In genomic region chr7:12910181-12910668, GRCm38 (mm10) we compare ENCODE assay signal across 9 mouse cellular contexts. TPM values are rescaled to one million over a fixed set of nuclear protein-coding genes. Genes with fewer than 3 reads are reported as not detected.
DNase-seq lines count a peak whose midpoint lies in the region; ATAC-seq lines count a peak whose summit lies in the region.
"Had no signal": no experiment of that assay in that cellular context is flagged by ENCODE, and none has a peak within 500 bp of the region (broad histone marks: within the 10 kb centered on the region; RNA-seq: fewer than 3 reads in every experiment).

No protein-coding gene starts in this region.

- peak overlapping the region; percentile 68 for H3K9ac ChIP-seq in forebrain, embryonic 13.5 days
- H3K9ac ChIP-seq in liver, embryonic 16.5 days (ENCODE audit: low read depth, low read length), result peak overlapping the region; percentile 72
- peak overlapping the region; percentile 61 for H3K9ac ChIP-seq in neural tube, embryonic 12.5 days
- H3K9ac ChIP-seq in stomach, embryonic 15.5 days, result peak overlapping the region; percentile 29; the same call in 1 of the 2 replicates

- H3K4me1 ChIP-seq in forebrain, embryonic 13.5 days, result peaks cover 7% of the 10 kb centered on the region
- H3K4me1 ChIP-seq in liver, embryonic 16.5 days (ENCODE audit: control insufficient read depth, low read depth, low read length), result peaks cover 12% of the 10 kb centered on the region
- peaks cover 6% of the 10 kb centered on the region; the same call in 1 of the 2 replicates for H3K4me1 ChIP-seq in neural tube, embryonic 12.5 days
- no peaks in the 10 kb centered on the region for H3K4me1 ChIP-seq in stomach, embryonic 15.5 days

- peaks cover 40% of the 10 kb centered on the region for H3K36me3 ChIP-seq in forebrain, embryonic 13.5 days (ENCODE audit: poor library complexity, severe bottlenecking)
- peaks cover 7% of the 10 kb centered on the region for H3K36me3 ChIP-seq in liver, embryonic 16.5 days (ENCODE audit: control insufficient read depth, insufficient read depth)
- H3K36me3 ChIP-seq in neural tube, embryonic 12.5 days, result peaks cover 33% of the 10 kb centered on the region
- H3K36me3 ChIP-seq in stomach, embryonic 15.5 days, result peaks cover 29% of the 10 kb centered on the region

- 11% methylated on average over 19 of the region's 19 CpGs for WGBS in forebrain, embryonic 13.5 days
- whole genome bisulfite sequencing in liver, embryonic 16.5 days (ENCODE audit: insufficient replicate concordance), result 2% methylated on average over 19 of the region's 19 CpGs
- 7% methylated on average over 19 of the region's 19 CpGs for WGBS in neural tube, embryonic 12.5 days
- WGBS in stomach, embryonic 15.5 days, result 7% methylated on average over 19 of the region's 19 CpGs

- no peaks in the 10 kb centered on the region for H3K9me3 ChIP-seq in forebrain, embryonic 13.5 days (replicated peaks)
- H3K9me3 ChIP-seq in liver, embryonic 16.5 days (replicated peaks; ENCODE audit: control insufficient read depth, low read length), result no peaks in the 10 kb centered on the region
- no peaks in the 10 kb centered on the region for H3K9me3 ChIP-seq in neural tube, embryonic 12.5 days
- no peaks in the 10 kb centered on the region for H3K9me3 ChIP-seq in stomach, embryonic 15.5 days

- peak; percentile 63 for ATAC-seq in CD4-positive, CD25-positive, alpha-beta regulatory T cell, adult 4 months
- ATAC-seq in forebrain, embryonic 13.5 days, result peak; percentile 88
- ATAC-seq in liver, embryonic 16.5 days (ENCODE audit: low read depth), result peak; percentile 79
- peak; percentile 85 for ATAC-seq in neural tube, embryonic 12.5 days (ENCODE audit: low FRiP score, low read depth)
- ATAC-seq in stomach, embryonic 15.5 days (ENCODE audit: insufficient read depth, low FRiP score, low read depth), result peak; percentile 74
- ATAC-seq: Patski had no signal

- DNase-seq in c-Kit-positive CD71-positive TER-119-positive erythroid progenitor cells, embryonic 14.5 days (ENCODE audit: low spot score), result peak; percentile 78
- peak; percentile 69 to 77 for DNase-seq in heart, postnatal 10 days
- DNase-seq in kidney, postnatal 36 days, result peak; percentile 60 to 75

- no peaks in the 10 kb centered on the region for H3K27me3 ChIP-seq in forebrain, embryonic 13.5 days
- H3K27me3 ChIP-seq in liver, embryonic 16.5 days (ENCODE audit: control insufficient read depth, insufficient read depth, low read depth, low read length), result no peaks in the 10 kb centered on the region
- H3K27me3 ChIP-seq in neural tube, embryonic 12.5 days (replicated peaks), result no peaks in the 10 kb centered on the region
- H3K27me3 ChIP-seq in stomach, embryonic 15.5 days (replicated peaks), result no peaks in the 10 kb centered on the region
- H3K27me3 ChIP-seq: Patski had no signal

- peak overlapping the region; percentile 81 for H3K27ac ChIP-seq in forebrain, embryonic 13.5 days
- peak overlapping the region; percentile 90 for H3K27ac ChIP-seq in liver, embryonic 16.5 days (ENCODE audit: low read length)
- H3K27ac ChIP-seq in neural tube, embryonic 12.5 days, result peak overlapping the region; percentile 46
- peak overlapping the region; percentile 92 for H3K27ac ChIP-seq in stomach, embryonic 15.5 days

- H3K4me3 ChIP-seq in forebrain, embryonic 13.5 days, result peak overlapping the region; percentile 49
- peak overlapping the region; percentile 72 for H3K4me3 ChIP-seq in liver, embryonic 16.5 days (ENCODE audit: low read depth, low read length)
- H3K4me3 ChIP-seq in neural tube, embryonic 12.5 days, result peak overlapping the region; percentile 42
- peak overlapping the region; percentile 53 for H3K4me3 ChIP-seq in stomach, embryonic 15.5 days (replicated peaks)

- H3K4me2 ChIP-seq in forebrain, embryonic 13.5 days, result peak overlapping the region; percentile 64
- peak overlapping the region; percentile 75 for H3K4me2 ChIP-seq in liver, embryonic 16.5 days (ENCODE audit: low read depth, low read length)
- peak overlapping the region; percentile 59 for H3K4me2 ChIP-seq in neural tube, embryonic 12.5 days (replicated peaks)
- peak overlapping the region; percentile 67 for H3K4me2 ChIP-seq in stomach, embryonic 15.5 days

- intact Hi-C loops in heart, postnatal 10 days (cut with DNase I), result loop anchor here (1.0 kb wide), 1 partner anchor 99 kb away; no protein-coding TSS in a partner anchor

RNA-seq across cellular contexts. Expression of gene Rps5, which starts 11.9 kb away (rescaled TPM):
- 1,000 to 10,000 TPM; 2,766 to 2,852 TPM for polyA plus RNA-seq in CD4-positive, CD25-positive, alpha-beta regulatory T cell, adult 4 months (2017; shearing (Covaris generic))
- 820 and 824 TPM in 2 replicates for polyA plus RNA-seq in forebrain, embryonic 13.5 days (2015; fragmentation: Nextera tagmentation; extraction: Ambion mirVana)
- 100 to 1,000 TPM; 740 to 748 TPM for total RNA-seq in heart, postnatal 10 days (2021)
- polyA plus RNA-seq in liver, embryonic 16.5 days (2015; fragmentation: Nextera tagmentation; extraction: Ambion mirVana), result 473 and 517 TPM in 2 replicates
- 583 and 619 TPM in 2 replicates for polyA plus RNA-seq in neural tube, embryonic 12.5 days (2016; fragmentation: Nextera tagmentation; extraction: Ambion mirVana)
- 988 and 1,049 TPM in 2 replicates for polyA plus RNA-seq in stomach, embryonic 15.5 days (2015; fragmentation: Nextera tagmentation; extraction: Ambion mirVana)

RNA-seq across cellular contexts. Expression of gene Zscan22, which starts 12.6 kb away (rescaled TPM):
- 10 to 100 TPM in 1 of 2 experiments, 1 to 10 TPM in 1; 8.2 to 15.0 TPM for polyA plus RNA-seq in CD4-positive, CD25-positive, alpha-beta regulatory T cell, adult 4 months (2017; shearing (Covaris generic))
- polyA plus RNA-seq in forebrain, embryonic 13.5 days (2015; fragmentation: Nextera tagmentation; extraction: Ambion mirVana), result 11.8 and 13.6 TPM in 2 replicates
- 1 to 10 TPM; 5.5 to 6.8 TPM for total RNA-seq in heart, postnatal 10 days (2021)
- polyA plus RNA-seq in liver, embryonic 16.5 days (2015; fragmentation: Nextera tagmentation; extraction: Ambion mirVana), result 3.3 and 3.9 TPM in 2 replicates
- polyA plus RNA-seq in neural tube, embryonic 12.5 days (2016; fragmentation: Nextera tagmentation; extraction: Ambion mirVana), result 12.0 and 12.5 TPM in 2 replicates
- 13.3 and 15.6 TPM in 2 replicates for polyA plus RNA-seq in stomach, embryonic 15.5 days (2015; fragmentation: Nextera tagmentation; extraction: Ambion mirVana)

RNA-seq across cellular contexts. Expression of gene Rnf225, which starts 17.0 kb away (rescaled TPM):
- polyA plus RNA-seq in CD4-positive, CD25-positive, alpha-beta regulatory T cell, adult 4 months (2017; shearing (Covaris generic)), result not detected
- polyA plus RNA-seq in forebrain, embryonic 13.5 days (2015; fragmentation: Nextera tagmentation; extraction: Ambion mirVana), result 0.74 and 0.78 TPM in 2 replicates
- total RNA-seq in heart, postnatal 10 days (2021), result under 1 TPM; 0.36 to 0.37 TPM
- polyA plus RNA-seq in liver, embryonic 16.5 days (2015; fragmentation: Nextera tagmentation; extraction: Ambion mirVana), result 0.07 and 0.09 TPM in 2 replicates
- polyA plus RNA-seq in neural tube, embryonic 12.5 days (2016; fragmentation: Nextera tagmentation; extraction: Ambion mirVana), result 0.37 and 0.62 TPM in 2 replicates
- polyA plus RNA-seq in stomach, embryonic 15.5 days (2015; fragmentation: Nextera tagmentation; extraction: Ambion mirVana), result 1.0 and 1.3 TPM in 2 replicates

RNA-seq across cellular contexts. Expression of gene Zfp128, which starts 29.2 kb away (rescaled TPM):
- polyA plus RNA-seq in CD4-positive, CD25-positive, alpha-beta regulatory T cell, adult 4 months (2017; shearing (Covaris generic)), result 1 to 10 TPM; 1.0 to 1.7 TPM
- 7.0 and 7.5 TPM in 2 replicates for polyA plus RNA-seq in forebrain, embryonic 13.5 days (2015; fragmentation: Nextera tagmentation; extraction: Ambion mirVana)
- total RNA-seq in heart, postnatal 10 days (2021), result 1 to 10 TPM; 3.6 to 4.8 TPM
- polyA plus RNA-seq in liver, embryonic 16.5 days (2015; fragmentation: Nextera tagmentation; extraction: Ambion mirVana), result 0.54 and 0.55 TPM in 2 replicates
- polyA plus RNA-seq in neural tube, embryonic 12.5 days (2016; fragmentation: Nextera tagmentation; extraction: Ambion mirVana), result 6.1 and 6.7 TPM in 2 replicates
- polyA plus RNA-seq in stomach, embryonic 15.5 days (2015; fragmentation: Nextera tagmentation; extraction: Ambion mirVana), result 3.4 and 3.6 TPM in 2 replicates

RNA-seq across cellular contexts. Expression of gene Zfp324, which starts 55.4 kb away (rescaled TPM):
- polyA plus RNA-seq in CD4-positive, CD25-positive, alpha-beta regulatory T cell, adult 4 months (2017; shearing (Covaris generic)), result 1 to 10 TPM; 2.2 to 2.7 TPM
- polyA plus RNA-seq in forebrain, embryonic 13.5 days (2015; fragmentation: Nextera tagmentation; extraction: Ambion mirVana), result 12.3 and 12.5 TPM in 2 replicates
- total RNA-seq in heart, postnatal 10 days (2021), result 1 to 10 TPM; 4.0 to 7.4 TPM
- 2.4 and 2.6 TPM in 2 replicates for polyA plus RNA-seq in liver, embryonic 16.5 days (2015; fragmentation: Nextera tagmentation; extraction: Ambion mirVana)
- polyA plus RNA-seq in neural tube, embryonic 12.5 days (2016; fragmentation: Nextera tagmentation; extraction: Ambion mirVana), result 11.6 and 12.1 TPM in 2 replicates
- 8.9 and 10.3 TPM in 2 replicates for polyA plus RNA-seq in stomach, embryonic 15.5 days (2015; fragmentation: Nextera tagmentation; extraction: Ambion mirVana)

Comparison
In these comparisons a context has a peak if more than half of its experiments do, and no peak if none do; other contexts are left out.
1. Peak in every context shown above with its lines: DNase-seq, ATAC-seq, H3K4me3 ChIP-seq and H3K27ac ChIP-seq.